Mouse (Mus musculus): ENCODE measurements at regions not wholly inside any gene's neighbourhood (a gene's known extent, or its start where the extent isn't known, plus 50 kb on each side); places are given as distances from the start of the nearest gene placed in this dataset.
A peak's percentile ranks its signal among the peaks of the same experiment; 100 is the strongest.

- no peaks in the 10 kb centered on the region for H3K27me3 ChIP-seq (replicated peaks; ENCODE audit: control insufficient read depth, insufficient read depth, low read length)
- no peak for TF ChIP-seq CTCF (IDR thresholded peaks at IDR 0.05; ENCODE audit: low read depth)
- no peak overlapping the region for H3K27ac ChIP-seq (ENCODE audit: low read depth, low read length)
- 0 out of 2 replicates have a peak, but pooled peaks cover 6% of the 10 kb centered on the region for H3K4me1 ChIP-seq (replicated peaks; ENCODE audit: control insufficient read depth, insufficient read depth, low read length)
- H3K9ac ChIP-seq (ENCODE audit: low read depth, low read length): no peak overlapping the region
- H3K36me3 ChIP-seq (ENCODE audit: control insufficient read depth, insufficient read depth): no peaks in the 10 kb centered on the region
- ATAC-seq: no peak
- no peak overlapping the region for H3K4me3 ChIP-seq (ENCODE audit: low read depth, low read length)
- H3K4me2 ChIP-seq (replicated peaks; ENCODE audit: low read depth): no peak overlapping the region
- no peaks in the 10 kb centered on the region for H3K9me3 ChIP-seq (ENCODE audit: control insufficient read depth)
Measured at GRCm38 (mm10) chr1:136686467-136686866, 61.8 kb downstream of the Zfp281 start.

DNA sequence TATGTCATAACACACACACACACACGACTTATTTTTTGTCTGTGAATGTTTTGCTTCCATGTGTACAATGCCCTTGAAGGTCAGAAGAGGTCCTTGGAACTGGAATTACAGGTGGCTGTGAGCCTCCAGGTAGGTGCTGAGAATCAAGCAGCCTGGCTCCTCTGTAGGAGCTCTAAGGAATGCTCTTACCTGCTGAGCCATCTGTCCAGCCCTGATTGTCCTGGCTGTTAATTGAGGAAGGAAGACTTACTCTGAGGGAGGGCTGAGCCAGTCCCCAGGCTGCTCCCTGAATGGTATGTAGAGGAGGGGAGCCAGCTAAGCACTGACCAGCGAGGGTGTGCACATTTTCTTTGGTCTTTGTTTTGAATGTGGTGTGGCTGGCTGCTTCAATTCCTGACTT, 65.4 kb downstream of the Zfp281 start:
- H3K4me1 ChIP-seq (replicated peaks; ENCODE audit: control insufficient read depth, insufficient read depth, low read length): no peaks in the 10 kb centered on the region; the same call in 1 of the 2 replicates
- H3K9me3 ChIP-seq (ENCODE audit: control insufficient read depth): no peaks in the 10 kb centered on the region
- no peaks in the 10 kb centered on the region for H3K27me3 ChIP-seq (replicated peaks; ENCODE audit: control insufficient read depth, insufficient read depth, low read length)
- H3K9ac ChIP-seq (ENCODE audit: low read depth, low read length): no peak overlapping the region
- H3K36me3 ChIP-seq (ENCODE audit: control insufficient read depth, insufficient read depth): no peaks in the 10 kb centered on the region
- H3K4me2 ChIP-seq (replicated peaks; ENCODE audit: low read depth): no peak overlapping the region
- ATAC-seq: no peak
- no peak for TF ChIP-seq CTCF (IDR thresholded peaks at IDR 0.05; ENCODE audit: low read depth)
- H3K27ac ChIP-seq (ENCODE audit: low read depth, low read length): no peak overlapping the region
- H3K4me3 ChIP-seq (ENCODE audit: low read depth, low read length): no peak overlapping the region
- WGBS: 29% methylated on average over 2 of the region's 2 CpGs

DNA sequence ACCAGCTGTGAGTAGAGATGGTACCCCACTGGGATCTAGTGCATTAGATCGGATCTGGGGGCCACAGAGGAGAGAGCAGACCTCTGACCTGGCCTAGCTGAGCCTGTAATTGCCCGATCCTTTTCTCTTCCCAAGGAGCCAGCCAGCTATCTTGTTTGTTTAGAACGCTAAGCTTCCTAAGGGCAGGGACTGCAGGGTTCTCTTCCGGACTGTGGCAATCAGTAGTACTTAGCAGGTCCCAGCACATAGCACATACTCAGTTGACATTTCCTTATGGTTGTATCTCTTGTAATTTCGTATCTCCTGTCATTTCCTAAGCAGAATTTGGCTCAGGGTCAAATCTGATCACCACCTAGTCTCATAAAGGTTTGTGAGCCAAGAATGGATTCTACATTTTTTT, 68.7 kb downstream of the Zfp281 start:
- Histone ChIP-seq H3K36me3 (ENCODE audit: control insufficient read depth, insufficient read depth) (no peaks in the 10 kb centered on the region), H3K27ac (ENCODE audit: low read depth, low read length) (no peak overlapping the region), H3K4me2 (replicated peaks; ENCODE audit: low read depth) (no peak overlapping the region), H3K9ac (ENCODE audit: low read depth, low read length) (no peak overlapping the region), H3K9me3 (ENCODE audit: control insufficient read depth) (no peaks in the 10 kb centered on the region), H3K27me3 (replicated peaks; ENCODE audit: control insufficient read depth, insufficient read depth, low read length) (no peaks in the 10 kb centered on the region), H3K4me1 (replicated peaks; ENCODE audit: control insufficient read depth, insufficient read depth, low read length) (no peaks in the 10 kb centered on the region; the same call in 1 of the 2 replicates), H3K4me3 (ENCODE audit: low read depth, low read length) (no peak overlapping the region)
- ATAC-seq: no peak
- WGBS: 44% methylated on average over 5 of the region's 5 CpGs
- TF ChIP-seq CTCF (IDR thresholded peaks at IDR 0.05; ENCODE audit: low read depth): no peak

DNA sequence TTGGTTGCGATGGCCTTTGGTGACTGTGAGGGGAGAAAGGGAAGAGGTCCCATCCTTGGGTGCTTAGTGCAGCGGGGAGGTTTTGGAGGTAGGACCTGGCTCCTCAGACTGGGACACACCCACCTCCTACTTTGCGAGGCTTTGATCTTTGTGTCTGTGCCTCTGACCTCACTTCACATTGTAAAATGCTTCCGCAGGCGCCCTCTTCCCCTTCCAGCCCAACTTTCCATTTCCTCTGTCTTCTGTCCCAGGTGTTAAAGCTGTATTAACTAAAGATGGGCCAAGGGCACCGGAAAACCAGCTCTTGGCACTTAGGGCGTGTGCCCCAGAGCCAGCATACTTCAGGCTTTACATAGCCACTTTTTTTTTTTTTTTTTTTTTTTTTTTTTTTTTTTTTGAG, 70.3 kb downstream of the Zfp281 start:
- Histone ChIP-seq H3K4me2 (replicated peaks; ENCODE audit: low read depth) (no peak overlapping the region), H3K4me3 (ENCODE audit: low read depth, low read length) (no peak overlapping the region), H3K36me3 (ENCODE audit: control insufficient read depth, insufficient read depth) (no peaks in the 10 kb centered on the region), H3K27ac (ENCODE audit: low read depth, low read length) (no peak overlapping the region), H3K9me3 (ENCODE audit: control insufficient read depth) (no peaks in the 10 kb centered on the region), H3K27me3 (replicated peaks; ENCODE audit: control insufficient read depth, insufficient read depth, low read length) (no peaks in the 10 kb centered on the region), H3K4me1 (replicated peaks; ENCODE audit: control insufficient read depth, insufficient read depth, low read length) (no peaks in the 10 kb centered on the region; the same call in 1 of the 2 replicates), H3K9ac (ENCODE audit: low read depth, low read length) (no peak overlapping the region)
- 52% methylated on average over 7 of the region's 7 CpGs for WGBS
- TF ChIP-seq CTCF (IDR thresholded peaks at IDR 0.05; ENCODE audit: low read depth): no peak
- no peak for ATAC-seq

DNA sequence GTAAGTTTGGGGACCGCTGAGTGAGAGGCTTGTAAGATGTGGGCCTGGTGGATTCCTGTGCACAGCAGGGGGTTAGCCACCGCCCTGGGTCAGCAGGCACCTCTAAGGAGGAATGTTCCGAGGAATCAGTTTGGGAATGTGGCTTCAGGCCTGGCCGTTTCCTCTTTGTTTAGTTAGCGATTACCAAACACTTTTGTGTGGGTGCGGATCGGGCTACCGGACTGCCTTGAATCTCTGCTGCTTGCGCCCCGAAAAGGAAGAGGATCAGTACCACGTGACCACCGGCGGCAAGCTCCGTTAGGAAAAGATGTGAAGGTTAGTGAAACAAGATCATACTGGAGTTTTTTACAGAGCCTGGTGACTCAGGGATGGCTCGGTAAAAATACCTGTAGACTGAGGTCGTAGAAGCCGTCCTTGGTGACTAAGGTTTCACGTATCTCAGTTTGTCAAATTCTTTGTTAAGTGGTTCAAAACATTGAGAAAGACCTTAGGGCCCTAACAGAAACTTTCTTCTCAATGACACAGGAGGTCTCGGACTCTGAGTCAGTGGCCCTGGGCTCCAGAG, 71.5 kb downstream of the Zfp281 start:
- Histone ChIP-seq H3K27me3 (replicated peaks; ENCODE audit: control insufficient read depth, insufficient read depth, low read length) (no peaks in the 10 kb centered on the region), H3K9ac (ENCODE audit: low read depth, low read length) (no peak overlapping the region), H3K27ac (ENCODE audit: low read depth, low read length) (no peak overlapping the region), H3K9me3 (ENCODE audit: control insufficient read depth) (no peaks in the 10 kb centered on the region), H3K4me3 (ENCODE audit: low read depth, low read length) (no peak overlapping the region), H3K4me2 (replicated peaks; ENCODE audit: low read depth) (peak overlapping the region; percentile 32; the same call in 1 of the 2 replicates), H3K4me1 (replicated peaks; ENCODE audit: control insufficient read depth, insufficient read depth, low read length) (no peaks in the 10 kb centered on the region; the same call in 1 of the 2 replicates), H3K36me3 (ENCODE audit: control insufficient read depth, insufficient read depth) (no peaks in the 10 kb centered on the region)
- WGBS: 30% methylated on average over 19 of the region's 19 CpGs
- ATAC-seq: no peak
- TF ChIP-seq CTCF (IDR thresholded peaks at IDR 0.05; ENCODE audit: low read depth): no peak

GRCm38 (mm10) chr1:136698454-136699152, 73.9 kb downstream of the Zfp281 start:
- Histone ChIP-seq H3K9me3 (ENCODE audit: control insufficient read depth) (no peaks in the 10 kb centered on the region), H3K27me3 (replicated peaks; ENCODE audit: control insufficient read depth, insufficient read depth, low read length) (no peaks in the 10 kb centered on the region), H3K4me1 (replicated peaks; ENCODE audit: control insufficient read depth, insufficient read depth, low read length) (no peaks in the 10 kb centered on the region; the same call in 1 of the 2 replicates), H3K4me3 (ENCODE audit: low read depth, low read length) (no peak overlapping the region), H3K4me2 (replicated peaks; ENCODE audit: low read depth) (no peak overlapping the region), H3K9ac (ENCODE audit: low read depth, low read length) (no peak overlapping the region), H3K27ac (ENCODE audit: low read depth, low read length) (no peak overlapping the region), H3K36me3 (ENCODE audit: control insufficient read depth, insufficient read depth) (no peaks in the 10 kb centered on the region)
- 31% methylated on average over 9 of the region's 9 CpGs for WGBS
- no peak for TF ChIP-seq CTCF (IDR thresholded peaks at IDR 0.05; ENCODE audit: low read depth)
- no peak for ATAC-seq

All from intestine, postnatal 0 days (tissue).